Mouse (Mus musculus): ENCODE measurements around the gene Dntt.

Dntt gene

DNA sequence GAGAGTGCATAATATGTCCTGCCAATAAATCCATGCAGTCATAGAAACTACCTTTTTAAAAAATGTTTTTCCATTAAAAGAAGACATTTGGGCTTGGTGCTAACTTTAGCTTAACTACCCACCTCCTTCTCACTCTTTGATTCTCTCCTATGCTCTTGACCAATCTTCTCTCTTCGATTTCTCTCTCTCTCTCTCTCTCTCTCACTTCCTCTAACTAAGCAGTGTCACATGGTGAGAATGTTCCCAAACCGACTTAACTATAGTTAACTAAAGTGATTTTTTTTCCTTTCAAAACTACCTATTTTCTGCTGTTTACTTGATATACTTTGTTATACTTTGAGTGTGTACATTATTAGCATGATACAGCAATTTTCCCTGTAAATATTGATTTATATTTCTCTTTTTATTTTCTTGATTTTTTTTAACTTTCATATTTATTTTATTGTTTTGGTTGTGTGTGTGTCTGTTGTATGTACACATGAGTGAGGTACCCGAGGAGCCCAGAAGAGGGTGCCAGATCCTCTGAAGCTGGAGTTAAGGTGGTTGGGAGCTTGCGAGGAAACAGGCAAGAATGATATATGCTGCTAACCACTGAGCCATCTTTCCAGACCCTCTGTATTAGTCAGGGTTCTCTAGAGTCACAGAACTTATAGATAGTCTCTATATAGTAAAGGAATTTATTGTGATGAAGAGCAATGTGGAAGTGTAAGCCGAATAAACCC lies 20.2 kb upstream of the Dntt start:
- DNase-seq (ENCODE audit: low read depth, low spot score): no peak

DNA sequence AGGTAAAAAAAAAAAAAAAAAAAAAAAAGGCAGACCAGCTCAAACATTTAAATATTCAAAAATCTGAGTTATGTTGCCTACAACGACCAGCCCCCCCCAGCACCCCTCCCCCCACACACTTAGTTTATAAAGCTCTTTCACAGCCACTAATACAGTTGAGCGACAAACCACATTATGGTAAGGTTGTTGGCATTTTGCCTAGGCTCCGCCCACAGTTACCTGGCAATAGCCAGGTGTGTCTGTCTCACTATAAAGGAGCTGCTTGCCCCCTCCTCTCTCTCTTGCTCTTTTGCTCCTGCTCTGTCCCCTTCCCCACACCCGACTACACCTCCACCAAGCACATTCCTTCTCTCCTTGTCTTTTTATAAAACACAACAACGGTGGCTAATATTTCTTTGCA lies 17.4 kb upstream of the Dntt start:
- DNase-seq (ENCODE audit: low read depth, low spot score): no peak

DNA sequence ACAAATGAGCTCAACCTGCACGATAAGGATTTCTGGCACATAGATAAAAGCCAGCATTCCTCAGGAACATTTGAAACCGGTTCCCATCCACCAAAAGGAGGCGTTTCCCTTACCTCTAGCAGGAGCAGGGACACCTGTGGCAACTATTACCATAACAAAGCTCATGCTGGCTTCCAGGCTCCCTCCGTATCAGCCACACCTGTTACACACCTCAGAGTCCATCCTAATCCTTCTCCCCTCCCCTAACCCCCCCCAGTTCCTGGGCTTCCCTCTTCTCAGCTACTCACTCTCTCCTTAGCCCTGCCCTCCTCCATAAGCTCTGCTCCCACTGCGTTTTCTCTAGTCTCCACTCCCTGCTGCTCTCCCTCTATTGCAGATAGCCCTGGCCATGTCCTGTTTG lies 15.5 kb upstream of the Dntt start:
- no peak for DNase-seq (ENCODE audit: low read depth, low spot score)

DNA sequence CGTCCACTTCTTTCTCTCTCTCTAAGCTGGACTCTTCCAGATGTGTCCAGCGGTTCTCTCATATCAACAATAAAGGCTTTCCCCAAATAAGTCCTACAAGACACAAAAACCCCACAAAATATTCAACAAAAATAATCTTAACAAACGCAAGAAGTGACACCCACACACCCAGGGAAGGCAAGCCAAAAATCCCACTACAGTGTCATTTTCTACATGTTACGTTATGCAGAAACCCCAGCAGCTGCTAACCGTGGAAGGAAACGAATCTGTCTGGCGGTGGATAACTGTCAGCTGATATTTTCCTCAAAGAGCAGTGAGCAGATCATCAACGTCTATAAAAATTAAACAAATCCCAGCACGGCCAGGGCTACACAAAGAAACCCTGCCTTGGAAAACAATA lies 15.1 kb upstream of the Dntt start:
- no peak for DNase-seq (ENCODE audit: low read depth, low spot score)

DNA sequence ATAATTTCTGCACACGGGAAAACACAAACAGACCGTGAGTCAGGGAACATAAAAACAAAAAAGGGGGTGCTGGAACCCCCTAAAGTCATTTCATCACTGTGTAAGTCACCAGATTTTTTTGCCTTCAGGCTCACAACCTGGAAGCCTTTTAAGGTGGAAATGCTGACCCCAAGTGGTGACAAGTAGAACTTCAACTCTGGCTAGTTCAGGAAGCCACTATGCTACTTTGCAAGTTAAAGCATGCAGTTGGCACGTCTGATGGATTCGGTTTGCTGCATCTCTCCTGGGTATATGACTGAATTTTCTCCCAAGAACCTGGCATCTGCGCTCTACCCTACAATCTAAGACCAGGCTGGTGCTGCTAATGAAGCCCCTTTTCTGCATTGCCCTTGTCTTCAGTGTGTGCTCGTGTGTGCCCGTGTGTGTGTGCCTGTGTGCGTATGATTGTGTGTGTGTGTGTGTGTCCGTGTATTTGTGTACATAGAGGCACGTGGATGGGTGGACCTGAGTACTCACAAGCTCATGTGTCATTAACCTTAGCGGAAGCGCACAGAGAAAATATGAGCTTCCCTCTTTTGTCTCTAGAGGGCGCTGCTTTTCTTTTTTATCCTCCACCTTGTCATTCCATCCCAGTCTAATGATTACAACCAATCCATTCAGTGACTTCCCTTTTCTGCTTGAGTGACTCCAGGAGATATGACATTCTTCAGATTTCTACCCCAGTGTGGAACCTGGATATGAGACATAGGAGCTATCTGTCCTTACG lies 12.9 kb upstream of the Dntt start:
- DNase-seq (ENCODE audit: low read depth, low spot score): peak; percentile 67

DNA sequence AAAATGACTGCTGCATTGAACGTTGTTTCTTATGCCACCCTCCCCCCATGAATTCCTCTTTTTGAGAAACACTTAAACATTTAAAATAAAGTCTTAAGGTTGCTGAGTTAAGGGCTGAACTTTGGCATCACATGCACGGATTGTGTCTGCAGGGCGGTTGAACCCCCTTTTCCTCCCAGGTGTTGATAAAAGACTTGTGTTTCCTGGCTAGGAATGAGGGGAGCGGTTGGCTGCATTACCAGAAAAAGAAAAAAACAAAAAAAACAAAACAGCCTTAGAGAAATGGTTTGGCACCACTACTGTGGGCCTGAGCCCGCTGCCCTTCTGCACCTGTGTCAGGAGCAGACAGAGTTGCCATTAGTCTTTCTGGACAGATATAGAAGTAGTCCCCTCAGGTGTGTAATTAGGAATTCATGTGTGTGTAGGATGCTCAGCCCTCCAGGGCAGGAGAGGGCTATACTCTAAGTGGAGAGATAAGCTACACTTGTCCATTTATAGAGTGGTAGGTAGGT lies 9.9 kb upstream of the Dntt start:
- DNase-seq (ENCODE audit: low read depth, low spot score): no peak

DNA sequence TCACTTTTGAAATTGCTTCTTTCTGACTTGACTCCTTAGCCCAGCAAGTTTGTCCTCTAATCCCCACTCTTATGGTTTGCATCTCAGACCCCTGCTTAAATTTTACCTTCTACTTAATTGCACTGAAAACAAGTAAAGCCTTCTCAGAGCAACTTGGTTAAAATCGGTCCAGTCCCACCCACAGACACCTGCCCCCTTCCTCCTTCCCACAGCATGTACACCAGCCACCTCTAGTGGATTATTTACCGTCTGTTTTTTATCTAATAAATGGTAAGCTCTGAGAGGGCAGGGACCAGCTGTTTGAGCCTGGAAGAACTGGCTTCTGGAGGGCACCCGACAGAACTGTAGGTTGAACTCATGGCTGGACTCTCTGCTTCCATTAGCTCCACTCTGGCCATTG lies 8.5 kb upstream of the Dntt start:
- DNase-seq (ENCODE audit: low read depth, low spot score): no peak

DNA sequence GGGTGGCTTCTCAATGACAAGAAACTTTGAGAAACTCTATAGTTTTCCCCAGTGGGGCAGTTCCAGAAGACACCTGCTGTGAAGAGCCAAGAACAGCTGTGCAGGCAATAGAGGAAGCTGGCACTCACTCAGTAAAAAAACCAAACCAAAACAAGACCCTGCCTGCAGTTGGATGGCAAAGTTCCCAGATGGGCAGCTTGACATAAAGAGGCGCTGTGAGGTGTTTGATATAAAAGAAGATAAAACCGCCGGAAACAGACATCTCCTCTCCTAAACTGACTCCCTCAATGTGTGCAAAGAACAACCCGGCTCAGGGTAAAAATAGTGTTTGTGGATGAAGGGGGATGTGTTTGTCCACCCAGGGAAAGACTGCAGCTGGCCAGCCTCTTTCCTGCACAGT lies 6.8 kb upstream of the Dntt start:
- no peak for DNase-seq (ENCODE audit: low read depth, low spot score)

DNA sequence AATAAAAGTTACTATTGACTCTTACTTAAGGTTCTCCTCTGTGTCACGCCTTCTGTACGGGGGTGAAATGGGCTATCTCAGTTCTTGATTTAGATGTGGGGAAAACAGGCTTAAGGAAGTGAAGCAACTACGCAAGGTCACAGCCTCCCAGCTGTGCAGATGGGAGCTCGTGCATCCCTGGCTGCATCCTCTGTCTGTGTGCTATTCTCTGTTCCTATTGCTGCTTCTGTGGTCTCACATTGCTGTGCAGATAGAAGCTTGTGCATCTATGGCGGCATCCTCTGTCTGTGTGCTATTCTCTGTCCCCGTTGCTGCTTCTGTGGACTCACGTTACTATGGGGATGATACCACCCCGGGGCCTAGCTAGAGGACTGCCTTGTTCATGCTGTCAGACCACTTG lies 2.5 kb upstream of the Dntt start:
- no peak for DNase-seq (ENCODE audit: low read depth, low spot score)

DNA sequence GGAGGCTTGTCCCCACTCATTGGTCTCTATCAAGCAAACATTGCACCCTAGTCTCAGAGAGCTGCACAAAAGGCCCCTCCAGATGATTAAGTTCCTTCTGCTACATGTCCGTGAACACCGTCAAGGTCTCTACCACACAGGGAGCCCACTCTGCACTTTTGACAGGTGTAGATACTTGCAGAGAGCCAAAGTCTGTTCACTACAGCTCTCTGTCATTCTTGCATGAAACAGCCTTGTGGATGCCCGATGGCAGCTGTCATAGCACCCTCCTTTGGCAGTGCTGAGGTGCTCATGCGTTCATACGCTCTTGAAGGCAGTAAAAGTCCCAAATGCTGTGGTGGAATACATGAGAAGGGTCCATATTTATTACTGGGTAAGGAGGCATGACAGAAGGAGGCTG lies 2.1 kb upstream of the Dntt start:
- no peak for DNase-seq (ENCODE audit: low read depth, low spot score)

DNA sequence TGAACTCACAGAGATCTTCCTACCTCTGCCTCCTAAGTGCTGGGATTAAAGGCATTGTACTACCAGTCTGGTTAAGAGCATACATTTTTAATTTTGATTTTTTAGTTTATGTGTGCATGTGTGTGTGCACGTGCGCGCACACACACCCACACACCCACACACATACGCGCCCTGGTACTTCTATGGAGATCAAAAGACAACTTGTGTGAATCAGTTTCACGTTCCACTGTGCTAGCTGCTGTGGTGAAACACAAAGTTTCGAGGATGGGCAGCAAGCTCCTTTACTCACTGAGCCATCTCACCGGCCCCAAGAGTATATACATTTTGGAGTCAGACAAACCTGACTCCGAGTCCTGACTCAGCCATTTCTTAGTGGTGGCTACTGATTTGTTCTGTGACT lies 1.5 kb upstream of the Dntt start:
- DNase-seq (ENCODE audit: low read depth, low spot score): no peak

DNA sequence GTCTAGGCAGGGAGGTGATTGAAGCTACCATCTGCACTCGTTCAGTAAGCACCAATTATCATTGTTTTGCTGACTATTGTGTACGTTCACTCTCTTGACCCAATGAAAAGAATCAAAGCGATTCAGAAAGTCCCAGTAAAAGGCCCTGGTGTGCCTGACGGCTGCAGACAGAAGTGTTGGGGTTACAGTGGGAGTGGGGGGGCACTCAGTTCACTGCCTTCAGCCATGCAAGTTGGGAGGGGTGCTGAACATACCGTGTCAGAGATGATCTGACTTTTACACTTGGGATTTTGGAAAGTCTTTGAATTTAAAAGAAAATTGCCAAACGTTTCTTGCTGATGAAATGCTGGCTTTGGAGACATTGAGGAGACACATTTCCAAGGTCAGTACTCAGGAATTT lies 1.1 kb downstream of the Dntt start:
- no peak for DNase-seq (ENCODE audit: low read depth, low spot score)

DNA sequence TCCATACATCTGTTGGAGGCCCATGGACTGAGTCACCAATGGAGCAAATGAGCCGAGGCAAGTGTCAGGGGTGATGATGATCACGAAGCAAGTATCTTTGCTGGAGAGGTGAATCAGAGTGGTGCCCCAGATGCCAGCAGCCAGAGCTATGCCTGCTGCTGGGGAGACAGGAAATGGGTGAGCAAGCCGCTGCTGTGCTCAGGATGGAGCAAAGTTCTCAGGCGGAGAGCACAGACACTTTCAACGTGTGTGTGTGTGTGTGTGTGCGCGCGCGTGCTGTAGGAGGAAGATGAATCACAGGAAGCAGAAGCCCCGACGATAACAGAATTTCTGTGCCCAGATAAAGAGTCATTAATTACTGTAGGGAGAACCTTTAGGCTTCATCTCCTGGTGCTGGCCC lies 1.9 kb downstream of the Dntt start:
- no peak for DNase-seq (ENCODE audit: low read depth, low spot score)

DNA sequence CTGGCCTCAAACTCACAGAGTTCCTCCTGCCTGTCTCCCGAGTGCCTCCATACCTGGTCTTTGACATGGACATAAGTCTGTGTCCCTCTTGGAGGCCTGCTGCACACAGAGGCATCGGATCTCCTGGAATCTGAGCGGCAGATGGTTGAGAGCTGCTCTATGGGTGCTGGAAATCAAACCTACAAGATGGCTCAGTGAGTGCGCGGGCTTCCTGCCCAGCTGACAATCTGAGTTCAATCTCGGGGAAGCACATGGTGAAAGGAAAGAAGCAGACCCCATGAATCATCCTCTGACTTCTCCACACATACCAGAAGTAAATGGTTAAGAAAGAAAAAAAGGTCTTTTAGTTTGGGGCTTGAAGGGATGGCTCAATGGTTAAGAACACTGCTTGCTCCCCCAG lies 2.8 kb downstream of the Dntt start:
- DNase-seq (ENCODE audit: low read depth, low spot score): no peak

DNA sequence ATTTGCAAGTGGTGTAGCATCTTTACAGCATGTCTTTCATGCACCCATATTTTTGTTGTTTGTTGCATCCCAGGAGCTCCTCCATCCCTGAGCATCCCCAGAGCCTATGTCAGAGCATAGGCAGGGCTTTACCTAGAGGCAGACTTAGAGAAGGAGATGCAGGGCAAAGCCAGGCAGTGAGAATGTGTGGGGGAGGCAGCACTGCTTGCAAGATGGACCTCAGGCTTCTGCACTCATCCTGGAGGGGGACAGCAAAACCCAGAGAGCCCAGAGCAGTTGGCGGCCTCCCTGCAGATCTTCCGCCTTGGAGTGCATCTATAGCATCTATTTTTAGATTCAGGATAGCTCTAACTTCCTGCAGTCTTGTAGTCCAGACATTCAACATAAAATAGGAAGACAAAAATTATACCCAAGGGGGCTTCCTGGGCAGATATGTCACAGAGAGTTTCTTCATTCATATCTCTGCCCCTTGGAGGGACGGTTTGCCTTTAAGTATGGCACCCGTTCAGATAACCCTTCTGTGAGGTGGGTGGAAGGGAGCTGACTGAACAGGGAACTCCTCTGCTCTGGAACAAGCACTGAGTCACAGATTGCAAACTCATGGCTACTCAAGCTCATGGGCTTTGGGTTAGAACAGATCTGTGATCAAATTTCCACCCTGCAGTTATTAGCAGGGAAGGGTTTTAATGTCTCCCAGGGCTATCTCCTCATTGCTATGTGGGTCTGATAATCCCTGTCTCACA lies 6.9 kb downstream of the Dntt start:
- DNase-seq (ENCODE audit: low read depth, low spot score): no peak

DNA sequence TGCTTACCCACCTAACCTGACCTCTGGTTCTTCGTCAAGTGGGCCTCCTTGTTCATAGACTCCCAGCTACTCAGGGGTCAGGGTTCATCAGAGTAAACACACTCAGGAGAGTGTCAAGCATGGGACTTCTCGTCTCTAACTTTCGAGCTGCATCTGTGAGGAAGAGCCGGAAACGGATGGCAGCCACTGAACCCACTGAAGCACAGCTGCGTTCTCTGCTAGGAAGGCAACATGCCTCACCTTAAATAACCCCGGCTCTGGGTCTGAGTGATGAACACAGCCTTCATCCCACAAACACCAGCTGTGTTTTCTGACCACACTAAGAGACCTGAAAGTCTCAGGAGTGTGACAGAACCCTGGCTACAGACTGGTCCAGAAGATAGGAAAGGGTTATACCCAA lies 10.0 kb downstream of the Dntt start:
- DNase-seq (ENCODE audit: low read depth, low spot score): no peak

DNA sequence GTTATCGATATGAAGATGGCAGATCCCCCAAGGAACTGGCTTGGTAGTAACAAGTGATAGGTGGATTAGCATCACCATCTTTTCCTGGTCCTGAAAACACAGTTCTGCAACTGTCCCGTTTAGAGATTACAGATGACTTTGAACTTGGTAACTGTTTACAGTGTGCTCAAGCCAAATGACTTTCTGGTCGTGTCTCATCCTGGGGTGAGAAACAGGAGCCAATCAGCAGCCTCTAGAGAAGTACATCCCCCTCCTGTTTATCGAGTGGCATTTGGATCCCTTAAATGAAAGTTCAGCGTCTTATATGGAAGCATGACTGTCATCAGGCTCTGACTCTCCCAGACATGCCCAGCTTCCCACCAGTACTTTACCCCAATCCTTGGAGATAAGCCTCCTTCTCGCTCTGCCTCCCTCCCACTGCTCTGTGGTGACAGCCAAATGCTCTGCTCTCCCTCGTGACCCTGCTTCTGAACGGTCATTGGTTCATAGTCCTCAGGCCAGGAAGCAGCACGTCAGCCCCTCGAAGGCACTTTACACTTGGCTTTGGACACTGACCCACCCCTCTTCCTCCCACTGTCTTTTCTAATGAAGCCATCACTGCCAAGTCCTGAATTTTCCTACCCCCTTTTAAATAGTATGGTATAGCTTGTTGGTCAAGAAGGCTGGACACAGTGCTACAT lies 16.2 kb downstream of the Dntt start:
- DNase-seq (ENCODE audit: low read depth, low spot score): no peak

DNA sequence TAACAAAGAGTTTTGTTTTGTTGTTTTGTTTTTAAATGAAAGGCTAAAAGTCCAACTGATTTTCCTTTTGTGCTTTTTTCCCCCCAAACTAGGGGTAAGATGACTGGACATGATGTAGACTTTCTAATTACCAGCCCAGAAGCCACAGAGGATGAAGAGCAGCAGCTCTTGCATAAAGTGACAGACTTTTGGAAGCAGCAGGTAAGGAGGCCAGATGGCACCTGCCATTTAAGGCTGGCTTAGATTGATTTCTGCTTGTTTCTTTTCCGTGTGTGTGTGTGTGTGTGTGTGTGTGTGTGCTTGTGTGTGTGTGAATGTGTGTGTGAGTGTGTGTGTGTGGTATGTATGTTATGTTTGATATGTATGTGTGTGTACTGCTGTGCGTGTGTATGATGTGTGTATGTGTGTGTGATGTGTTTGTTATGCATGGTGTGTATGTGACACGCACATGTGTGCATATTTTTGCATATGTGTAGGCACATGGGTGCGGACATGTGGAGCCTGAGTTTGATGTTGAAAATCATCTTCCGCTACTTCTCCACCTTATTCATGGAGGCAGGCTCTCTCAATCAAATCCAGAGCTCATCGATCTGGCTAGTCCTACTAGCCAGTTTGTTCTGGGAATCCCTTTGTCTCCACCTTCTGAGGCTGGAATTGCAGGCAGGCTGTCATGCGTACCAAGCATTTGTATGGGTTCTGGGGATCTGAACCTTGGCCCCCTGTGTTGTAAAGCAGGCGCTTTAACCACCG lies 18.5 kb downstream of the Dntt start:
- DNase-seq (ENCODE audit: low read depth, low spot score): no peak

DNA sequence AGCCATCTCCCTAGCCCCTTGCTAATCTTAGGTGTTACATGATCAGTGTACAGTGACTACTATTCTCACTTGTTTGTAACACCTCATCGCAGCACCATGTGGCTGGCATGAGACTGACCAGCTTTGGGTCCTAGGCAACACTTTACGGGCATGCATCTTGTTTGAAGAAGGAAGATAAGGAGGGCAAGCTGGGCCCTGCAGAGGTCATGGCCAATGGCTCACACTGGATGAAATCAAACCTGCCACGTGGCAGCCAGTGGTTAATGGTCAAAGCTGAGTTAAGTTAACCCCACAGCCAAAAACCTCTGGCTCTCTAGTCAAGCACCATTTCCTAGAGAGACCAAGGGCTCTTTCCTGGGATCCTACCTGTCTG lies 19.1 kb downstream of the Dntt start:
- no peak for DNase-seq (ENCODE audit: low read depth, low spot score)

DNA sequence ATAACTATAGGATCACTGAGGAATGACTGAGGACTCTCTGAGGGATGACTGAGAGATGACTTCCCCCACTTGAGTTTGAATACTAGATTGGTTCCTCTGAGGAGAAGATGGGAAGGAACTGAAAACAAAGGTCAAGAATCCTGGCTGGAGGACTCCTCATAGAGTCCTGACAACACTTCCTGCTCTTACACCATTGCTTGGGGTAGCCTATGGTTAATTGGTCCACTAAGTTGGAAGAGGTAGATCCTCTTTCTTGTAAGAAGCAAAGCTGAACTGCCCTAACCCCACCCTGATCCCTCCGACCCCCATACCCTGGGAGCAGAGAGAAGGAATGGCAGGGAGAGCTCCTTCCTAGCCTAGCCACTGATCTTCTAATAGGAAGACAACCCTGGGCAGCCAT lies 22.6 kb downstream of the Dntt start:
- no peak for DNase-seq (ENCODE audit: low read depth, low spot score)

DNA sequence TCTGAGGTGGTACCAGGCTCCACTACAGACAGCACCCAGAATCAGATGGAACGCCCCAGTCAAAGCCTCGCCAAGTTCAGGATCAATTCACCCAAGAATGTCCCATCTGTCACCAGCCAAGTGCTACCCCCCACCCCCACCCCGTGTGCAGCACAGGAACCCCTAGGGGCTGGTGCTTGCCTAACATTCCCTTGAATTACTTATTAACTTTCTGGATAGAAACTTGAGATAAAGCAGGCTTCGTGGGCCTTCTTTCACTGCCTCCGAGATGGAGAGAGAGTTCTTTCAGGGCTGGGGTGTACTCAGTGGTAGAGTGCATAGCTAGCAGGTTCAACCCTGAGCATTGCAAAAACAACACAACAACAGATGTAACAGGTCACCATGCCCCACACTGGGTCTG lies 23.2 kb downstream of the Dntt start:
- DNase-seq (ENCODE audit: low read depth, low spot score): no peak

Data from mesoderm, embryonic 11.5 days (tissue).